Mouse (Mus musculus): ENCODE measurements around the gene Asnsd1. TPM values are rescaled to one million over a fixed set of nuclear protein-coding genes. Genes with fewer than 3 reads are reported as not detected.
A peak's percentile ranks its signal among the peaks of the same experiment; 100 is the strongest.
"Not testable (repeated sequence)": the region's sequence is repeated elsewhere in the genome, so short reads cannot be mapped to it uniquely, and the experiment has no call there.

Asnsd1 gene
- 11.2 and 12.4 TPM in 2 replicates for polyA plus RNA-seq (2012; rRNA removed)

- DNase-seq (ENCODE audit: low read depth), result peak; percentile 45
Measured at GRCm38 (mm10) chr1:53352327-53353261, at the start of gene Asnsd1, which contains the start of the genes Asdurf and Gm28551. TSS of gene Asnsd1 (minus strand) at chr1:53352752. TSS of gene Asdurf (minus strand) at chr1:53352619. TSS of gene Gm28551 (minus strand) at chr1:53352667.

DNA sequence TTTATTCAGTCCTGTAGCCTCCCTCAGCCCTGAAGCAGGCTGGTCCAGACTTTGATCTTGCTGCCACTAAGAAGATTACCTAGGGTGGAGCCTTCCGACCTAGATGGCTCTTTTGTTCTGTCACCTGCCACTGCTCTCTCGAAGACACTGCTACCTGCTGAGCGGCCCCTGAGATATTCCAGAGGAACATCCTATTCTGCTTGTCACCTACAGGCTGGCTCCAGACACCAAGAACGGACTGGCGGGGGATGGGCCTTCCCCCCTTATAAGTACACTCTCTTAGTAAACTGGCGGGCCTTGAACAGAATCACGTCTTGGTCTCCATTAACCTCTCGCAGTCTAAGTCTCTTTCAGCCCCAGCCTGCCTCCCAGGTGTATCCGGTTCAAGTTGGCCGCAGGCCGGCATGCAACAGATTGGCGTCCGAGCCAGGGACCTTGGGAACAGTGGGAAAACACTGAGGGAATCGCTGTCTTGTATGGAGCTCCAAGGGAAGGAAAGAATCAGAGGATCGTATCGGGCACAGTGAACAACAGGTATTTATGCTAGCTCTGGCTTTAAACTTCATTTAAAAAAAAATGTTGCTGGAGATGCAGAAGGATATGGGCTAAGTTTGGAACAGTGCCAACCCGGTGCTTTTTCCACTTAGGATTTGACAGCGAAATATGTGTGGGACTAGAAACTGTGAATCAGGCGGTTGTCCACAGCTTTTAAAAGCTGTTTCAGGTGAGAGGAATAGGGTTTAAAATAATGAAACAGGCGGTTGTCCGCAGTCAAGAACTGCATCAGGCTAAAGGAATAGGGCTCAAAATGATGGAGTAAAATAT is 41.6 kb upstream of the Asnsd1 start:
- not testable (repeated sequence) for DNase-seq (ENCODE audit: low read depth)

DNA sequence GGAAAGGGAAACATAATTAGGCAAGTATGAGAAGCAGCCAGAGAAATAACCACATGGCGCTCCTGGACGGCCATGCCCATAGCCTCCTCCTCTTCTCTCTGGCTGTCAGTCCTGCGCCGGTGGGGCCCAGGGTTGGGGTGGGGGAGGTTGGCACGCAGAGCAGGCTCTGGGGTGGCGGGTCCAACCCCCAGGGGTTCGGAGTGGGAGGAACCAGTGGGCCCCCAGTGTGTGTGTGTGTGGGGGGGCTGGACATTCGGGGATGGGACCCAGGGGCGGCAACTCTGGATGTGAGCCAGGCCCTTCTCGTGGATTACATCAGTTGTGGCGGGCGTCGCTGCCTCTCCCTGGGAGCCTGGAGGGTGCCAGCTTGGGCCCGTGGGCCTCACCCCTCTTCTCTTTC is 36.2 kb upstream of the Asnsd1 start:
- no peak for DNase-seq (ENCODE audit: low read depth)

GRCm38 (mm10) chr1:53384085-53384688 is 31.6 kb upstream of the Asnsd1 start:
- DNase-seq (ENCODE audit: low read depth), result no peak

DNA sequence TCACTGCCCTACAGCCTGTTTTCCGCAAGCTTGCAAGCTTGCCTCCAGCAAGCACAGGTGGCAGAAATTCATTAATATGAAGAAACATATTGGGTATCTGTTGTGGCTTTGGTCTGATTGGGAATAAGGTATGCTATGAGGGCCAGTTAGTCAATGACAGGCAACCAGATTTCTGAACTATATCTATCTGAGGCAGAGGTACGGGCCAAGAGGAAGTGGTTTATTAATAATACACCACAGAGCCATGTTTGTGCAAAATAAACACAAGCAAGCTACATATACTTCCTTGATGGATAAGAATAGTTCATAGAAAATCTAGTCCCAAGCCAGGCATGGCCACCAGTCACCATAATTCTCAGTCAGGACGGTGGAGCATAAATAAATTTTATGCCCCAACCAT is 25.2 kb upstream of the Asnsd1 start:
- DNase-seq (ENCODE audit: low read depth), result no peak

DNA sequence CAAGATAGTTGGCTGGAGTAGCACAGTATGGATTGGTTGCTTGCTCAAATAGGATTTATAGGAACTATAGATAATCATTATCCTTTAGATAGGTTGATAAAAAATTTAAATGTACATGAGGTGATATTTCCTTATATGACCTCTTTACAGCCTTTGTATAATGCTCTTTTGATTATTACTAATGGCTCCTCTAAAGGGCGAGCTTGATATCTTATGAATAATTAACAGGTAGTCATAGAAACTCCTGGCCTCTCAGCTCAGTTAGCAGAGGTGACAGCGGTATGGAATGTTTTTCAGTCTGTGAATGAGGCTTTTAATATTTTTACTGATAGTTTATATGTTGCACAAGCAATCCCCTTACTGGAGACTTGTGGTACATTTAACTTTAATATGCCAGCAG is 23.4 kb upstream of the Asnsd1 start:
- DNase-seq (ENCODE audit: low read depth), result not testable (repeated sequence)

GRCm38 (mm10) chr1:53358988-53359387 is 6.4 kb upstream of the Asnsd1 start:
- no peak for DNase-seq (ENCODE audit: low read depth)

- DNase-seq (ENCODE audit: low read depth), result no peak
Measured at GRCm38 (mm10) chr1:53341071-53341470, 11.5 kb downstream of the Asnsd1 start.

DNA sequence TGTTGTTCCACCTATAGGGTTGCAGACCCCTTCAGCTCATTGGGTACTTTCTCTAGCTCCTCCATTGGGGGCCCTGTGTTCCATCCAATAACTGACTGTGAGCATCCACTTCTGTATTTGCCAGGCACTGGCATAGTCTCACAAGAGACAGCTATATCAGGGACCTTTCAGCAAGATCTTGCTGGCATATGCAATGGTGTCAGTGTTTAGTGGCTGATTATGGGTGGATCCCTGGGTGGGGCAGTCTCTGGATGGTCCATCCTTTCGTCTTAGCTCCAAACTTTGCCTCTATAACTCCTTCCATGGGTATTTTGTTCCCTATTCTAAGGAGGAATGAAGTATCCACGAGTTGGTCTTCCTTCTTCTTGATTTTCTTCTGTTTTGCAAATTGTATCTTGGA is 15.1 kb downstream of the Asnsd1 start:
- DNase-seq (ENCODE audit: low read depth), result not testable (repeated sequence)

DNA sequence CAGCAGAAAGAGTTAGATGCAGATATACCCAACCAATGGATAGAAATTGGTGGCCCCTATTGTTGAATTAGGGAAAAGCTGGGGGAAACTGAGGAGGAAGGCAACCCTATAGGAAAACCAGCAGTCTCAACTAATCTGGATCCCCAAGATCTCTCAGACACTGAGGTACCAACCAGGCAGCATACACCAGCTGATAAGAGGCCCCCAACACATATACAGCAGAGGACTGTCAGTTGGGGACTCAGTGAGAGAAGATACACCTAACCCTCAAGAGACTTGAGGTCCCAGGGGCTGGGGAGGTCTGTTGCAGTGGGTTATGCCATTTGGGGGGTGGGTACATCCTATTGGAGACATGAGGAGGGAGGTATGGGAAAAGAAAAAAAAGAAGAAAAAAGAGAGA is 17.1 kb downstream of the Asnsd1 start:
- no peak for DNase-seq (ENCODE audit: low read depth)

GRCm38 (mm10) chr1:53333527-53333926 is 19.0 kb downstream of the Asnsd1 start:
- not testable (repeated sequence) for DNase-seq (ENCODE audit: low read depth)

GRCm38 (mm10) chr1:53324827-53325494 is 27.6 kb downstream of the Asnsd1 start:
- DNase-seq (ENCODE audit: low read depth), result no peak

- DNase-seq (ENCODE audit: low read depth), result no peak
Measured at GRCm38 (mm10) chr1:53324277-53324676, 28.3 kb downstream of the Asnsd1 start.

GRCm38 (mm10) chr1:53323254-53323653 is 29.3 kb downstream of the Asnsd1 start:
- no peak for DNase-seq (ENCODE audit: low read depth)

DNA sequence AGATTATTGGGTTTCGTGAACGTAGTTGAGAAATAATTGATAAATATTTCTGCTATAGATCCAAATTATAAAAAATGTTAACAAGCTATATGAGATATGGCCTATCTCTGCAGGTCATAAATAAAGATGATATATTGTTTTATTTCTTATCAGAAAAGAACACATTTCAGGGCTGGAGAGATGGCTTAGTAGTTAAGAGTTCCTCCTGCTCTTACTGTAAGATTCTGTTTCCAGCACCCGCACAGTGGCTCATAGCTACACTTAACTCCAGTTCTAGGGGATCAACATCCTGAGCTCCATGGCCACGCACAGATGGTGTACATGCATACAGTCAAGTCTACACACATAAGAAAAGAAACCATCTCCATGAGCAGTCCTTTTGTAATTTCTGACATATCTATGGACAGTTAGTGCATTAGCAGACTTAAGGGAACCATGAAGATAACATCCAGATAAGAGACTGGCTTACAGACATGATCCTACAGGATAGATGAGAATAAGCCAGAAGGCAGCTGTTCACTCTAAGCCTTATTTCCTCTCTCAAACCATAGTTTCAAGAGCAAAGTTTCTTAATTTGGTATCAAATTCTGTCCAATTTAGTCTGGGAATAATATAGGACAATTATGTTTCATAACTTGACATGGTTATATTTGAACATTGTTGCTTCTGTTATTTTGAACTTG is 30.7 kb downstream of the Asnsd1 start:
- DNase-seq (ENCODE audit: low read depth), result no peak

DNA sequence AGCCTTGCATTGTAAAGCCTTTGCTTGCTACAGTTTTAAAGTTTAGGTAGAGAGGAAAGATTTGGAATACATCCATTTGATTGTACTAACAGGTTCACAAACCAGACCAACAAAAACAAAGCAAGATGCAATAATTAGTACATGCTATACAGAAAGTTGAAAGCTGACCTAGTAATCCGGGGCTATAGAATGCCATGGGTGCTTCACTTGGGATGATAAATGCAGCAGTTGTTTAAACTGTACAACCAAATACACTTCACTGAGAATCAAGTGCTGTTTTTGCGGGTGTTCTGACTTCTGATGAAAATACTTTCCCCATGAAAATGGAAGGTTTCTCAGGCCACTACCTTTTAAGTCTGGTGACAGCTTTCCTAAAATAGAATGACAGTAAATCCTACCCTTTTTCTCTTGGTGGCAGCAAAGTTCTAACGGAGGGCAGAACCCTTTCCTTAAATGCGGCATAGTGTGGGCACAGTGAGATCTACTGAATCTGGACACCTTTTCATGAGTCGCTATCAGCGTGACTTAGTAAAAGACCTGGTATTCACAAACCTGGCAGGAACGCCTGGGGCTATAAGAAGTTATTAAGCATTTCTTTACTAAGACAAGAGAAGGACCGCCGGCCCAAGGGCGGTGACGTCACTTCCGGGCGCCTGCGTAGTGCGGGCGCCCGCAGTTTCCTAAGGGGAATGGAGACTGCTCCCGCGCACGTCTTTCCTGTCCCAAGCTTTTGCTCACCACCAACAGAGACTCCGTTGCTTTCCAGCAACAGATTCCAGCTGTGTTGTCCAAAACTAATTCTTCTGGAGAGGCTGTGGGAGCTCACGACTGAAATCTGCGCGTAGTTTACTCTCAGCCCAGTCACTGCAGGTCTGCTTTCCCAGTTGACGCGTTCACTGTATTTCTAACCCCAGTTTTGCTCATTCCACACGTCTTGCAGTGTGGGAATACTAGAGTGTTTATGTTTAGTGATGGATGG is 39.3 kb downstream of the Asnsd1 start, which contains the start of gene Osgepl1:
TSS of gene Osgepl1 (plus strand) at position 636 of the 979 bp plus-strand sequence.
- peak; percentile 36 for DNase-seq (ENCODE audit: low read depth)

DNA sequence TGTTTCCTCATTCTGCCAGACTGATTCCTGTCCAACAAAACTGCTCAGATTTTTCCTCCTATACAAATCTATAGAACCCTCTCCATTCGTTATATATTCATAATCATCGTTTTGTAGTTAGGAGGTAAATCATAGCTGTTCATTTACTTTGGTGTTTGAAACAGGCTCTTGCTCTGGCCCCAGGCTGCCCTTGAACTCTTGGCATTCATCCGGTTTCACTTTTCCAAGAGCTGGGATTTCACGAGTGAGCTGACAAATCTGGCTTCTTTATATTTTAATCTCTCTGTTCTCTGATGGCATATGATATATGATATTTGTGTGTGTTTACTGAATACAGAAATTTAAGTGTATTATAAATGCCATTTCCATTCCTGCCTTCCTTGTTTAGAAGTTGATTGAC is 52.0 kb downstream of the Asnsd1 start:
- no peak for DNase-seq (ENCODE audit: low read depth)

- peak; percentile 50 for DNase-seq (ENCODE audit: low read depth)
Measured at GRCm38 (mm10) chr1:53296581-53297383, 55.8 kb downstream of the Asnsd1 start, which contains the start of the genes Pms1, Ormdl1 and Gm28778. TSS of gene Pms1 (minus strand) at chr1:53297018. TSS of gene Ormdl1 (plus strand) at chr1:53297095. TSS of gene Gm28778 (plus strand) at chr1:53297111.

Measured in gonadal fat pad, adult 2 months (tissue).